Mouse (Mus musculus) forebrain, embryonic 12.5 days (tissue): Measurements from ENCODE around the gene Mcts1. TPM values are rescaled to one million over a fixed set of nuclear protein-coding genes. Genes with fewer than 3 reads are reported as not detected.

Experiments used
- polyA plus RNA-seq: library from polyadenylated mRNA; unstranded; fragments of >200 nt; fragmentation: Nextera tagmentation; extraction: Ambion mirVana; gene quantifications from 2 replicates; pipeline ENCODE4 v1.2.1, GENCODE M21; 2016

Mcts1 gene
- polyA plus RNA-seq, 1 experiment from 2014 or later: 98.6 TPM

Other genes with a start within 250 kb of the Mcts1 start
- 59.9 and 60.4 TPM in 2 replicates for gene Lamp2, start 144.1 kb upstream of the Mcts1 start, polyA plus RNA-seq
- gene Cul4b, start 24.4 kb upstream of the Mcts1 start, polyA plus RNA-seq: 35.5 and 37.4 TPM in 2 replicates
- gene C1galt1c1, start 34.5 kb downstream of the Mcts1 start, polyA plus RNA-seq: 20.9 and 21.0 TPM in 2 replicates
- gene 6030498E09Rik, start 172.1 kb downstream of the Mcts1 start, polyA plus RNA-seq: 0.27 TPM in 1 of 2 replicates, not detected in the other